Mouse (Mus musculus): ENCODE measurements around the gene Klk8.

DNA sequence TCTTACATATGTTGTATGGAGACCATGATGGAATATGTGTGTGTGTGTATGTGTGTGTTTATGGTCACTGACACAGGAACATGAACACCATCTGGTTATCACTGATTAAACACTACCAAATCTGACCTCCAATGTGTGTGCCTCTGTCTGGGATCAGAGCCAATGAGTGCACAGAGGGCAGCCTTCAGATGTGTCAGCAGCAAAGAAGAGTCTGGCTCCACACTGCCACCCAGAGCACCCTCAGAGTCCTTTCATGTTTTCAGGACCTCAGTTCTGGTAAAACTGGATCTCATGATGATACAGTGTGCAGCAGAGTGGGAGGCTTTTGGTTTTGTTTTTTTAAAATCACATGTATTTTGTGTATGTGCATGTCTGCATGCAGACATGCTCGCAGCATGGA is 12.1 kb upstream of the Klk8 start:
- TF ChIP-seq CTCF (conservative IDR thresholded peaks at IDR 0.05; ENCODE audit: low read length) (no peak), NANOG (IDR thresholded peaks at IDR 0.05; ENCODE audit: borderline replicate concordance, low read length) (no peak), POU5F1 (IDR thresholded peaks at IDR 0.05; ENCODE audit: borderline replicate concordance, low read length) (no peak)

All from E14TG2a.4 (cell line).